Mouse (Mus musculus) kidney, embryonic 16.5 days (tissue): ENCODE measurements around the gene Krtap9-1. TPM values are rescaled to one million over a fixed set of nuclear protein-coding genes. Genes with fewer than 3 reads are reported as not detected.

Experiments used
- ATAC-seq: fragments of 200-750 bp; cut with Nextera tagmentation; 2 replicates; pipeline ENCODE4 v1.8.0; 2017; ENCODE audit warnings: moderate TSS enrichment; ENCODE audit not compliant: low FRiP score, low TSS enrichment
- H3K27ac ChIP-seq: fragments of 300-500 bp; sonication (generic); 2 replicates; pipeline ENCODE4 v1.5.1; 2014; ENCODE audit warnings: low read length
- H3K27me3 ChIP-seq: fragments of 300-500 bp; sonication (generic); 2 replicates; pipeline ENCODE4 v1.6.1; 2014; ENCODE audit warnings: low read length, control low read depth, mixed read lengths; ENCODE audit not compliant: insufficient read depth
- H3K36me3 ChIP-seq: fragments of 300-500 bp; sonication (generic); 2 replicates; pipeline ENCODE4 v1.6.1; 2014; ENCODE audit warnings: low read length, control low read depth, mixed read lengths; ENCODE audit not compliant: insufficient read depth
- H3K4me1 ChIP-seq: fragments of 300-500 bp; sonication (generic); 2 replicates; pipeline ENCODE4 v1.6.1; 2014; ENCODE audit warnings: low read length, control low read depth, mixed read lengths; ENCODE audit not compliant: insufficient read depth
- H3K4me2 ChIP-seq: fragments of 300-500 bp; sonication (generic); replicated peaks from 2 replicates; pipeline ENCODE4 v1.6.1; 2014; ENCODE audit warnings: low read depth, low read length
- H3K4me3 ChIP-seq: fragments of 300-500 bp; sonication (generic); 2 replicates; pipeline ENCODE4 v1.5.1; 2014; ENCODE audit warnings: mild to moderate bottlenecking, low read length
- H3K9ac ChIP-seq: fragments of 300-500 bp; sonication (generic); replicated peaks from 2 replicates; pipeline ENCODE4 v1.6.1; 2014; ENCODE audit warnings: low read length
- H3K9me3 ChIP-seq: fragments of 300-500 bp; sonication (generic); 2 replicates; pipeline ENCODE4 v1.6.1; 2016; ENCODE audit warnings: low read length, control low read depth
- WGBS: fragments of 180-500 bp; shearing (Covaris S2); extraction: QIAGEN DNeasy Blood & Tissue Kit; methylation state at CpG from one replicate; pipeline ENCODE4 v1.1.7; 2014; 5-methylcytosine and 5-hydroxymethylcytosine counted together
- polyA plus RNA-seq: library from polyadenylated mRNA; unstranded; fragments of >200 nt; fragmentation: Nextera tagmentation; extraction: Ambion mirVana; gene quantifications from 2 replicates; pipeline ENCODE4 v1.2.1, GENCODE M21; 2015

The Krtap9-1 gene
- polyA plus RNA-seq, 1 experiment from 2014 or later = not detected

DNA sequence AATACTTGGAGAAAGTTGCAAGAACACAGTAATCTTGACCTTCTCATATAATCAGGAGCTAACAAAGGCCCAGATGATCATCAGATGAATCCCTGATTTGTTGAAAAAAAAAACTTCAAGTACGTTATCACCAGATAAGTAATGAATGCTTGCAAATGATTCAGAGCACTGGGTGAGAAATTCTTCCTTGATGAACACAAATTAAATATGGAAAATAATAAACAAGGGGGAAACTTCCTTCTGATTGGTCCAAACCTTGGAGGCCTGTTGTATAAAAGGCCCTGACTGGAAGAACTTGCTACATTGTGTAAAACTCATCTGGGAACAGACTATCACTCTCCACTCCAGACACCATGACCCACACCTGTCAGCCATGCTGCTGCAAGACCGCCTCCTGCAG lies 34.4 kb downstream of the Krtap9-1 start, which contains the start of gene Krtap31-1:
Gene Krtap31-1, plus strand, starts transcription at position 301 of the 400 bp plus-strand sequence.
- Histone ChIP-seq H3K9ac (no peak within 1 kb of the TSS), H3K4me2 (no peak within 1 kb of the TSS), H3K27ac (no peak within 1 kb of the TSS), H3K9me3 (no peaks in the 10 kb centered on the region), H3K36me3 (no peaks in the 10 kb centered on the region), H3K4me3 (no peak within 1 kb of the TSS), H3K27me3 (no peaks in the 10 kb centered on the region), H3K4me1 (no peaks in the 10 kb centered on the region)
- ATAC-seq = no peak
- 83% methylated on average over 2 of the region's 2 CpGs for WGBS

DNA sequence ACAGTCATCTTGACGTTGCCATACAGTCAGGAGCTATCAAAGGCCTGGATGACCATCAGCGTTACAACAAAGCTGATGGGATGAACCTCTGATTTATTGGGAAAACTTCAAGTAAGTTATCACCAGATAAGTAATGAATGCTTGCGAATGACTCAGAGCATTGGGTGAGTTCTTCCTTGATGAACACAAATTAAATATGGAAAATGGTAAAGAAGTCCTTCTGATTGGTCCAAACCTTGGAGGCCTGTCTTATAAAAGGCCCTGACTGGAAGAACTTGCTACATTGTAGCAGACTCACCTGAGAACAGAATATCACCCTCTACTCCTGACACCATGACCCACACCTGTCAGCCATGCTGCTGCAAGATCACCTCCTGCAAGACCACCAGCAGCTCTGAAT lies 41.3 kb downstream of the Krtap9-1 start, which contains the start of gene Gm11565:
Gene Gm11565, plus strand, starts transcription at position 301 of the 400 bp plus-strand sequence.
- no peak for ATAC-seq
- Histone ChIP-seq H3K27me3 (no peaks in the 10 kb centered on the region), H3K4me1 (no peaks in the 10 kb centered on the region), H3K4me2 (no peak within 1 kb of the TSS), H3K4me3 (no peak within 1 kb of the TSS), H3K27ac (no peak within 1 kb of the TSS), H3K9ac (no peak within 1 kb of the TSS), H3K9me3 (no peaks in the 10 kb centered on the region), H3K36me3 (no peaks in the 10 kb centered on the region)
- 92% methylated on average over 3 of the region's 3 CpGs for WGBS

Other genes with a start within 250 kb of the Krtap9-1 start
- gene Krtap4-1, start 245.2 kb upstream of the Krtap9-1 start, polyA plus RNA-seq = not detected in 2 replicates
- not detected in 2 replicates for gene Krtap4-2, start 238.3 kb upstream of the Krtap9-1 start, polyA plus RNA-seq
- gene Krtap4-7, start 229.3 kb upstream of the Krtap9-1 start, polyA plus RNA-seq = not detected in 2 replicates
- gene Gm11555, start 223.2 kb upstream of the Krtap9-1 start, polyA plus RNA-seq = not detected in 2 replicates
- not detected in 2 replicates for gene Gm11563, start 214.4 kb upstream of the Krtap9-1 start, polyA plus RNA-seq
- not detected in 2 replicates for gene Krtap4-6, start 207.4 kb upstream of the Krtap9-1 start, polyA plus RNA-seq
- not detected in 2 replicates for gene Gm14190, start 182.6 kb upstream of the Krtap9-1 start, polyA plus RNA-seq
- not detected in 2 replicates for gene Gm14180, start 139.1 kb upstream of the Krtap9-1 start, polyA plus RNA-seq
- not detected in 2 replicates for gene Gm11595, start 100.5 kb upstream of the Krtap9-1 start, polyA plus RNA-seq
- not detected in 2 replicates for gene Krtap4-8, start 92.7 kb upstream of the Krtap9-1 start, polyA plus RNA-seq
- gene Krtap4-9, start 88.2 kb upstream of the Krtap9-1 start, polyA plus RNA-seq = not detected in 2 replicates
- gene Gm11596, start 79.9 kb upstream of the Krtap9-1 start, polyA plus RNA-seq = not detected in 2 replicates
- gene Gm11569, start 74.5 kb upstream of the Krtap9-1 start, polyA plus RNA-seq = not detected in 2 replicates
- gene Gm11554, start 68.9 kb upstream of the Krtap9-1 start, polyA plus RNA-seq = not detected in 2 replicates
- gene Krtap4-13, start 63.5 kb upstream of the Krtap9-1 start, polyA plus RNA-seq = not detected in 2 replicates
- not detected in 2 replicates for gene Gm11564, start 57.7 kb upstream of the Krtap9-1 start, polyA plus RNA-seq
- not detected in 2 replicates for gene 2300003K06Rik, start 35.3 kb upstream of the Krtap9-1 start, polyA plus RNA-seq
- not detected in 2 replicates for gene Krtap4-16, start 21.8 kb upstream of the Krtap9-1 start, polyA plus RNA-seq
- gene Gm11568, start 15.5 kb upstream of the Krtap9-1 start, polyA plus RNA-seq = not detected in 2 replicates
- gene Gm11559, start 8.9 kb upstream of the Krtap9-1 start, polyA plus RNA-seq = not detected in 2 replicates
- not detected in 2 replicates for gene Gm11567, start 5.8 kb downstream of the Krtap9-1 start, polyA plus RNA-seq
- not detected in 2 replicates for gene Krtap31-1, start 34.5 kb downstream of the Krtap9-1 start, polyA plus RNA-seq
- not detected in 2 replicates for gene Gm11565, start 41.4 kb downstream of the Krtap9-1 start, polyA plus RNA-seq
- not detected in 2 replicates for gene Krtap31-2, start 62.9 kb downstream of the Krtap9-1 start, polyA plus RNA-seq
- gene Krtap9-5, start 75.1 kb downstream of the Krtap9-1 start, polyA plus RNA-seq = not detected in 2 replicates
- gene Krtap29-1, start 105.7 kb downstream of the Krtap9-1 start, polyA plus RNA-seq = not detected in 2 replicates
- not detected in 2 replicates for gene Krtap16-1, start 113.2 kb downstream of the Krtap9-1 start, polyA plus RNA-seq
- gene Krtap17-1, start 120.6 kb downstream of the Krtap9-1 start, polyA plus RNA-seq = not detected in 2 replicates
- not detected in 2 replicates for gene Krt33a, start 142.8 kb downstream of the Krtap9-1 start, polyA plus RNA-seq
- 0.10 TPM in 1 of 2 replicates, not detected in the other for gene Krt33b, start 156.5 kb downstream of the Krtap9-1 start, polyA plus RNA-seq
- not detected in 2 replicates for gene Krt34, start 168.2 kb downstream of the Krtap9-1 start, polyA plus RNA-seq
- gene Krt31, start 177.2 kb downstream of the Krtap9-1 start, polyA plus RNA-seq = not detected in 2 replicates
- gene Krt32, start 214.8 kb downstream of the Krtap9-1 start, polyA plus RNA-seq = not detected in 2 replicates
- not detected in 2 replicates for gene Krt35, start 222.9 kb downstream of the Krtap9-1 start, polyA plus RNA-seq
- gene Krt36, start 232.2 kb downstream of the Krtap9-1 start, polyA plus RNA-seq = 1.1 and 1.6 TPM in 2 replicates
- gene Krt13, start 248.2 kb downstream of the Krtap9-1 start, polyA plus RNA-seq = 0.36 and 0.37 TPM in 2 replicates